24 mouse cellular contexts compared by ENCODE assay signal in the genomic region with DNA sequence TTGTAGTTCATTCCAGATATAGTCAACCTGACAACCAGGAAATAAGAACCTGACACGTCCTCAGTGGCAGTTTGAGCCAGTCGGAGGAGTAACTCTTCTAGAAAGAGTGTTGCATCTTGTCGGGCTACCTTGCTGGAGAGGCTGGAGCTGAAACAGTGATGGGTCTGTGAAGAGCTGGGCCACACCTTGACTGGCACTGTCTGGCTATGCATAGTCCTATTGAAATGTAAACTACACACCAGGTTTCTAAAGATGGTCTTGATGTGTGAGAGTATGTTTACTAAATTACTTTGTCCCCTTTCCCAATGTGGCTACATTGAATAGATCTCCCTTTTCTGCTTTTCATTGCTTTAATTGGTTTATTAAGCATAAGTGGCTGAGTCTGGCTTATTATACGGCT.
A peak's percentile ranks its signal among the peaks of the same experiment; 100 is the strongest.
DNase-seq lines count a peak whose midpoint lies in the region; ATAC-seq lines count a peak whose summit lies in the region.
"Had no signal": no experiment of that assay in that cellular context is flagged by ENCODE, and none has a peak within 500 bp of the region (broad histone marks: within the 10 kb centered on the region; RNA-seq: fewer than 3 reads in every experiment).

No protein-coding gene starts in this region.

- peak; percentile 60 for DNase-seq in midbrain, embryonic 11.5 days (ENCODE audit: low spot score, missing footprints)
- DNase-seq in ES-CJ7 (ENCODE audit: low read depth, low spot score), result peak; percentile 68
- peak; percentile 24 for DNase-seq in R1 (ENCODE audit: low read depth, low spot score)
- peak; percentile 75 for DNase-seq in ZHBTc4 (ENCODE audit: low read depth, low spot score)
- no peak for DNase-seq in cerebellum, adult 11-12 months
- no peak for DNase-seq in heart, adult 11 months
- DNase-seq: adrenal gland, adult 2 months; adrenal gland, adult 8-10 months; adrenal gland, postnatal 10 days; adrenal gland, postnatal 14 days; adrenal gland, postnatal 25 days; adrenal gland, postnatal 36 days; B cell, adult 2 months; cerebellum, adult 11 months; cerebellum, adult 18-20 months; cerebellum, adult 2 months; cerebellum, adult 8-10 months; cerebellum, adult 9-10 months had no signal

- H3K4me3 ChIP-seq in midbrain, embryonic 11.5 days (ENCODE audit: low read depth, low read length), result no peak overlapping the region
- H3K4me3 ChIP-seq in midbrain, embryonic 13.5 days (replicated peaks), result no peak overlapping the region

- H3K9me3 ChIP-seq in midbrain, embryonic 11.5 days (ENCODE audit: control insufficient read depth, low read length), result no peaks in the 10 kb centered on the region
- H3K9me3 ChIP-seq in midbrain, embryonic 13.5 days, result no peaks in the 10 kb centered on the region
- H3K9me3 ChIP-seq: G1E had no signal

- no peak for ATAC-seq in midbrain, embryonic 11.5 days (ENCODE audit: low FRiP score)
- ATAC-seq in midbrain, embryonic 13.5 days, result no peak
- ATAC-seq in inflammation-experienced regulatory T-cells, adult 6 months, result no peak
- ATAC-seq: activated CD4-positive, CD25-positive, alpha-beta regulatory T cell, adult 4 months; CD4-positive, CD25-positive, alpha-beta regulatory T cell, adult 4 months; Patski had no signal

- no peaks in the 10 kb centered on the region for H3K27me3 ChIP-seq in midbrain, embryonic 11.5 days (ENCODE audit: control insufficient read depth, insufficient read depth, low read length)
- no peaks in the 10 kb centered on the region for H3K27me3 ChIP-seq in midbrain, embryonic 13.5 days
- H3K27me3 ChIP-seq: Patski had no signal

- H3K27ac ChIP-seq in midbrain, embryonic 11.5 days (ENCODE audit: low read depth, low read length), result no peak overlapping the region
- no peak overlapping the region for H3K27ac ChIP-seq in midbrain, embryonic 13.5 days

- no peaks in the 10 kb centered on the region for H3K4me1 ChIP-seq in midbrain, embryonic 11.5 days (ENCODE audit: control insufficient read depth, insufficient read depth, low read length)
- H3K4me1 ChIP-seq in midbrain, embryonic 13.5 days (replicated peaks), result no peaks in the 10 kb centered on the region

- WGBS in midbrain, embryonic 11.5 days, result 84% methylated on average over 4 of the region's 4 CpGs
- WGBS in midbrain, embryonic 13.5 days, result 84% methylated on average over 4 of the region's 4 CpGs

- no peaks in the 10 kb centered on the region for H3K36me3 ChIP-seq in midbrain, embryonic 11.5 days (ENCODE audit: control insufficient read depth, insufficient read depth, low read length)
- no peaks in the 10 kb centered on the region for H3K36me3 ChIP-seq in midbrain, embryonic 13.5 days
- H3K36me3 ChIP-seq: G1E had no signal

- no peak overlapping the region for H3K4me2 ChIP-seq in midbrain, embryonic 11.5 days
- no peak overlapping the region for H3K4me2 ChIP-seq in midbrain, embryonic 13.5 days (replicated peaks)

- H3K9ac ChIP-seq in midbrain, embryonic 11.5 days (ENCODE audit: low read length), result no peak overlapping the region
- no peak overlapping the region for H3K9ac ChIP-seq in midbrain, embryonic 13.5 days (replicated peaks)

Comparison
In these comparisons a context has a peak if more than half of its experiments do, and no peak if none do; other contexts are left out.
1. DNase-seq: peak in midbrain, embryonic 11.5 days (single experiment), ES-CJ7 (single experiment), R1 (single experiment) and ZHBTc4 (single experiment); none in cerebellum, adult 11-12 months (single experiment) and heart, adult 11 months (single experiment).